Mouse (Mus musculus): Measurements from ENCODE around the gene Gm8247. TPM values are rescaled to one million over a fixed set of nuclear protein-coding genes. Genes with fewer than 3 reads are reported as not detected.
"Not testable (repeated sequence)": the region's sequence is repeated elsewhere in the genome, so short reads cannot be mapped to it uniquely, and the experiment has no call there.

Gm8247 gene
- total RNA-seq (2021) = not detected
- long read RNA-seq, experiment 1 = 0 reads
- long read RNA-seq, experiment 2 = 0 reads

DNA sequence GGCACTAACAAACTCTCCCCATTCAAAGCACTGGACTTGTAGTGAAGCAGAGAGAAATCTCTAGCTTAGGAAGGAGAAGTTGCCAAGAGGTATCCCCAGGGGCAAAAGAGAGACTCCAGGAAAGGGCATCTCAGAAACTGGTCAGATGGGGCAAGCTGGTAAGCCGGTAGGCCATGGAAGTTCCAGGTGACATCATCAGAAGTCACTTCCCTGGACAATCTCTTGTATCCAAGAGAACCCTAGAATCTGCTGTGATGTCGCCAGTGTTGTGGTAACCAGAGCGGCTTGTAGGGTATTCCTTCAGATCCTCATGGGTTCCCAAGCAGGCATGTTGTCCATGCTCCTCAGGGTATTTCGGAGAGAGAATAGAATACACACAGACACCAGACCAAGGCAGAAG is at the start of gene Gm8247:
Gm8247 (plus strand) TSS at position 301 of the 400 bp plus-strand sequence.
- not testable (repeated sequence) for DNase-seq (ENCODE audit: low spot score)

DNA sequence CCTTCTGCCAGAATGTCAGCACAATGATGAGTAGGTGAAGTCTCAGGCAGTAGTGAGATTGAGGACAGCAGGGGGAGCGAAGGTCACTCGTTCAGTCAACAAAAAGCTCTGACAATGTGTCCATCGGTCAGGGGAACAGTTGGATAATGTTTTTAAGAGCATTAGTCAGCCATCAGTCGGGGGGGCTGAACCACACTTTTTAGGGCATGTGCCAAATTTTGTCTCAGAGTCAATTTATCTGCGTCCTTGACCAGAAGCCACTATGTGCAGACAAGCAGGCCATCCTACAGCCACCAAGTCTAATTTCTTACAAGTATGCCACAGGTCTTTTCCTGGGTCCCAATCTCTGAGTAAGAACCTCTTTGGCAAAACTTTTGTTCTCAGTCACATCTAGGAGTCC is 35.0 kb upstream of the Gm8247 start:
- DNase-seq (ENCODE audit: low spot score) = not testable (repeated sequence)

DNA sequence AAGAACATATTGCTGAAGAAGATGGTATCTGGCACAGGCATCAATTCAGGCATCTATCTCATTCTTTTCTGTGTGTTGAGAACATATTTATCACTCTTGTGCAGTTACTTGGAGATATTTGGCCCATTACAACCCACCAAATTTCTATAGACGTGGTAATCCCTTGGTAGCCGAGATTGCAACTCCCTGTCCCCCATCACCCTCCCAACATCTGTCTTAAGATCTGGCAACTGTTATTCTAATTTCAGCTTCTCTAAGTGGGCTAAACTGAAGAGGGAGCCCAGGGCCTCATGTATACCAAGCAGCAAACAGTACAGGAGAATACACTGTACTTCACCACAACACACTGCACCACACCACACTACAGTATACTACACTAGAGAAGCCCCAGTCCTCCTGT is 8.8 kb downstream of the Gm8247 start:
- DNase-seq (ENCODE audit: low spot score) = peak; percentile 0

DNA sequence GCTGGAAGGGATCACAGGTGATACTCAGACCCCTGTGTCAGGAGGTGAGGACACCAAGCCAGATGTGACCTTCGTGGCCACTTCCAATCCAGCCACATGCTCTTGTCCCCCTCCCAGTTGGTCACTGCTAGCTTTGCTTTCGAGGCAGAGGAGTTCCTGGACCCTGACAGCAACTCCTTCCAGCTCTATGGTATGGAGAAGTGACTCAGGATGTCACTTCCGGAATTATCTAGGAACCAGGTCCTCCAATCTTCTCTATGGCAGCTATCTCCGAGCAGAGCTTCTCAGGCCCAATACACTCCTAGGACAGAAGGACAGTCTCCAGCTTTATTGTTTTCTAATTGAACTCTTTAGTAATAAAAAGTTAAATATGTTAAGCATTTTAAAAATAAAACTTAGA is 44.8 kb downstream of the Gm8247 start, which contains the start of gene Gm5624:
Gm5624 (minus strand) TSS at position 202 of the 400 bp plus-strand sequence.
- not testable (repeated sequence) for DNase-seq (ENCODE audit: low spot score)

Other genes with a start within 250 kb of the Gm8247 start
- gene Gm5930, start 244.6 kb upstream of the Gm8247 start, total RNA-seq (2021) = not detected
- not detected for gene Gm8229, start 217.8 kb upstream of the Gm8247 start, total RNA-seq (2021)
- not detected for gene Gm3371, start 172.5 kb upstream of the Gm8247 start, total RNA-seq (2021)
- not detected for gene Gm8232, start 149.5 kb upstream of the Gm8247 start, total RNA-seq (2021)
- gene BC061237, start 90.7 kb upstream of the Gm8247 start, total RNA-seq (2021) = not detected
- not detected for gene Gm17093, start 64.9 kb upstream of the Gm8247 start, total RNA-seq (2021)
- not detected for gene Gm5624, start 44.8 kb downstream of the Gm8247 start, total RNA-seq (2021)
- not detected for gene Gm8257, start 123.3 kb downstream of the Gm8247 start, total RNA-seq (2021)
- not detected for gene Gm8267, start 167.2 kb downstream of the Gm8247 start, total RNA-seq (2021)

Measured in gastrocnemius, adult 18-20 months (tissue).